Mouse (Mus musculus): ENCODE results near the gene Sdk1.
"Not testable (repeated sequence)": the region's sequence is repeated elsewhere in the genome, so short reads cannot be mapped to it uniquely, and the experiment has no call there.

The Sdk1 gene

GRCm38 (mm10) chr5:141468821-141469220 lies 227.5 kb downstream of the Sdk1 start:
- DNase-seq (ENCODE audit: low spot score), result no peak

DNA sequence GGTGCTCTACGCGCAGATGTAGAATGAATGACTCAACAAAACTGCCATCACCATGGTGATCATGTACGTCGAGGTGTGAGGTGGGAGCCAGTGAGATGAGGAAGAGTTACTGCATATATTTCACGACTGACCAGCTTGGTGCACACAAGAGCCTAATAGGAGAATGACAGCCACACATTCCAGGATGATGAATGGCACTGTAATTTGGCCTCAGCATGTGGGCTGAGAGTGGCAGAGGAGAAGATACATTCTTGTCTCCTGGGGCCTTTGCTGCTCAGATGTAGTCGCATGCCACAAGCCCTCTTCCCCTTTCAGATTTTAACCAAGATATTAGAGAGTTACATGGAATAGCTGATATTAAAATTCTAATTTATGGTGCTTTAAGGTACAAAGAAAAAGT lies 264.0 kb downstream of the Sdk1 start:
- DNase-seq (ENCODE audit: low spot score), result no peak

GRCm38 (mm10) chr5:141506344-141506743 lies 265.1 kb downstream of the Sdk1 start:
- DNase-seq (ENCODE audit: low spot score), result no peak

GRCm38 (mm10) chr5:141524801-141525715 lies 283.8 kb downstream of the Sdk1 start:
- DNase-seq (ENCODE audit: low spot score), result no peak

- no peak for DNase-seq (ENCODE audit: low spot score)
These were observed 298.9 kb downstream of the Sdk1 start for GRCm38 (mm10) chr5:141540193-141540592.

DNA sequence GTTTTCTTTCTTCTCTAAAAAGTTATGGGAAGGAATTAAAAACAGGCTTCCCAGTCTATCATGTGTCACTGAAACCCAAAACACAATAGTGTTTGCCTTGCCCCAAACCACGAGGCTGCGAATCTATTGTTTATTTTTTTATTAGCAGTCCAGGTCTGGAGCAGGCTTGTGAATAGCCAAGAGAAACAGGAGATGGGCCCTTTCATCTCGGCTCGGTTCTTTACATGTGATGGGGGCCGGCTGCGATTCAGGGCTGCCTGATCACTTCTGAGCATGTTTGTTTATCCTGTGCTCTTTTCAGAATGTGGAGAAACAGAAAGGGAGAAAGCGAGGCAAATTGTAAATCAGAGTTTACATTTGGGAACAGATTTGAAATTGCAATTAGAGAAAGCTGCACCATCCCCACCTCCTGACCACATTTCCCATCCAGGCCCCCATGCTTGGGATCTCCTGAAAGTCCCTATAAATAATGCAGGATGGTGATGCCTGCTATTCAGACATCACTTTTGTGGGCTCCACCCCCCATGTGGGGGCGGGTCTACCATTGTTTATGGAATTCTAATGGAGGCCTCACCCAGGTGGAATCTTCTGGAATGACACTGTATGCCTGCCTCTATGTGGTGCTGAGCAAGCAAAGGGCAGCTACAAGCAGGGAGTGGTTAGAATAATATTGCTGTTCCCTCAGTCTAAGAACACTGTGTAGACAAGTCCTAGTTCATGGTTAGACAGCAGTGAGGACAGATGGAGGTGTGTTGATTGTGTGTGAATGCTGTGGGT lies 301.8 kb downstream of the Sdk1 start:
- no peak for DNase-seq (ENCODE audit: low spot score)

DNA sequence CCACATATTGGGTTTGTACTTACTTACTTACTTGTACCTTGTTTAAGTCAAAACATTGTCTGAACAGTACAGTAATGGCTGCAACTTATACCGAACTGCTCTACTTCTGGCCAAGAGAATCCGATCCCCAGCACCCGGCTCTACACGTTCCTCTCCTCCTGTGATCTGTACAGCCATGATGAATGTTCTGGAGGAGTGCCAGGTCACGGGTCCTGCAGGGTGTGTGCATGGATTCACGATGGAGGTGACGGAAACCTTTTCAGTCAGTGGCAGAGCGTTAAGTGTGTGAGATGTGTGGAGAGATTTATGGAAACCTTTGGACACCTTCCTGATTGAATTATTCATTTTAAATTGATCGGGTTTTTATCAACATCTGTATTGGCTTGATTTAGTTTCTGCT lies 312.2 kb downstream of the Sdk1 start:
- DNase-seq (ENCODE audit: low spot score), result no peak

DNA sequence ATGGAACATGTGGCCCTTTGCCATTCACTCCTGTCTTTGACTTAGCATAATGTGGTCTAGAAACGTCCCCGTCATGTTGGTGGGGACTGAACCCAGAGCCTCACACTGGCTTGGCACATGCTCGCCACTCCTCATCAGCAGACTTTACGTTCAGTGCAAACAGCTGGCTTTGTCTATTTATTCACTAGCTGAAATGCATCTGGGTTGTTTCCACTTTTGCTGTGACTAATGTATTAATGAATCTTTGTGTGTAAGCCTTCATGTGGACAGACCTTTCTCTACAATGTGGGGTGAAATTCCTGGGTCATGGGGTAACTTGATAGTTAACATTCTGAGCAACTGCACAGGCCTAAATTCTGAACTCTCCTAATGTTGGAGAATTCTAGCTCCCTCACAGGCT lies 317.4 kb downstream of the Sdk1 start:
- no peak for DNase-seq (ENCODE audit: low spot score)

DNA sequence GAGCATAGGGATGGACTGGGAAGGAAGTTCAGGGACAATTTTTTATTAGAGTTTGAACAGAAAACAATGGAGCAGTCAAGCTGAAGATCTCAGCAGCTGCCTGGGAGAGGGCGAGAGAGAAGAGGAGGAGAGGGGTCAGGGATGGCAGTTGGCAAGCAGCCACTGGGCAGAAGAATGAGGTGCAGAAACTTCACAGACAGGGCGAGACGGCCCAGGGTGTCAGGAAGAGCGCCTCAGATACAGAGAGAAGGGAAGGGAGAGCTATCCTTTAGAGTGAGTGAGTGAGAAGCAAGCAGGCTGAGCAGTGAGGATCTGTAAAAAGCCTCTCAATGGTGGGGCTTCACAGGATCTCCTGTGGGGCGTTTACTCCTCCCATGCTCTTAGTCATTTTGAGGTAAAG lies 319.0 kb downstream of the Sdk1 start:
- DNase-seq (ENCODE audit: low spot score), result no peak

DNA sequence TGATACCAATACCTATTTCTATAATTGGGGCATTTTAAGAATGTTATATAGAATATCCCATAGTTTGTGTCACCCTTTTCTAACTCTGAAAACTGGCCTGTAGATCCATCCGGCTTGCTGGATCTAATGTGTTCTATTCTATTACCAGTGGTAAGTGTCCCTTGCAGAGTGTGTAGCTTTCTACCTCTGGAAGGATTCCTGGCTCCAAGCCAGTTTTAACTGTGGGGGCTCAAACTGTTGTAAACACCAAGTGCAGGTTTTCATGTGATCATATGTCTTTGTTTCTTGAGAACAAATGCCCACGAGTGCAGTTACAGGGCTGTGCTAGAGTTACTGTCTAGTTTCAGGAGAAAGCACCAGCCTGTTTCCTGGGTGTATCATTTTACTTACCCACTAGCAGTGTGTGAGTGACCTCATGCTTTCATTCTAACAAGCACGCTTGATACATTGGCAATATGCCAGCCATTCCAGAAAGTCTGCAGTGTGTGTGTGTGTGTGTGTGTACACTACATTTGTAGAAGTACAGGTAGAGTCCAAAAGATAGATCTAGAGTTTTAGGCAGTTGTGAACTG lies 320.8 kb downstream of the Sdk1 start:
- DNase-seq (ENCODE audit: low spot score), result no peak

GRCm38 (mm10) chr5:141564197-141564596 lies 322.9 kb downstream of the Sdk1 start:
- no peak for DNase-seq (ENCODE audit: low spot score)

GRCm38 (mm10) chr5:141568106-141568505 lies 326.8 kb downstream of the Sdk1 start:
- DNase-seq (ENCODE audit: low spot score), result no peak

GRCm38 (mm10) chr5:141570442-141570841 lies 329.2 kb downstream of the Sdk1 start:
- no peak for DNase-seq (ENCODE audit: low spot score)

DNA sequence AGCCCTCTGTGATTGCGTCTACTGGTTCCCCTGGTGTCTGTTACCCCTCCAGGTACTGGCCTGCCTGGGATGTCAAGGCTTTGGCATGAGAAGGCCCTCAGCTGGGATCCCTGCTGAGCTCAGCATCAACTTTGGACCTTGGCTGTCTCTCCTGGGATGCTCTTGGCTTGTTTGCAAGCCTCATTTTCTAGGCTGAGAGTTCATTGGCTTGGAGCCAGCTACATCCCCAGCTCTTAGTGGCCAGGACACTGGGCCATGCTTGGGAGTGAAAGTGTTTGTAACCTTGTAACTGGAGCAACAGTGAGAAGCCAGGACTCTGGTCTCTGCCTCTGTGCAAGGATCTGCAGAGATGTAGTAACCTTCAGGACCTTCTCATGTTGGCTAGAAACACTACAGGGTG lies 333.0 kb downstream of the Sdk1 start:
- DNase-seq (ENCODE audit: low spot score), result no peak

DNA sequence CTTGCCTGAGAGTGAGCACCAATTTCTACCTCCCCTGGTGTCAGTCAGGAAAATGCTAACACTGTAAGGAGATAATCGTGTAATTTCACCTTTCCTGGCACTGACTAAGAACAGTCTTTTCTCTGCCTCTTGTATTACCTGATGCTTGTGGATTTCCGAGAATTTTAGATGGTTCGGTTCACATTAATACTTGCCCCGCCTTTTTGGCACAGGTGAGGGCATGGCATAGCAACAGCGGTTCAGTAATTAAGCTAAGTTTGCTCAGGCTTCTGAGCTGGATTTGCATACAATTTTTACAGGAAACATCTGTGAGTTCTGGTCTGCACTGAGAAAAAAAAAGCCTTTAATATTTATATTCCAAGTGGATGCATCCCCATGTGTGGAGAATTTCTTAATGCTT lies 350.0 kb downstream of the Sdk1 start:
- no peak for DNase-seq (ENCODE audit: low spot score)

DNA sequence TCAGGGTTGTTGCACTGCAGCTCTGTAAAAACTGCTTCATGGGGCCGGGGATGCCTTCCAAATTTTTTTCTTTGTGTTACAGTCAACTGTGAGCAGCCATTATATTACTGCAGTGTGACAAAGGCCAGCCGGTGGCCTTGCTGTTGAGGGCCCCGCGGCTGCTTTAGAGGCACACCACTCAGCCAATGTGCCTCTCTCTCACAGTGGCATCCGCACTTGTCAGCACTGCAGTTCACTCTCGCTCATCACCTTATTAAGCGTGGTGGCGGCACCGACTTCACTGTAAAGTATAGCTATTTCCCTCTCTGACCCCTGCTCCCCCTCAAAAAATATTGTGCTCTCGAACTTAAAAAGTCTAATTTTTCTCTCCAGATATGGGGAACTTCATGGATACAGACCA lies 371.4 kb downstream of the Sdk1 start:
- no peak for DNase-seq (ENCODE audit: low spot score)

DNA sequence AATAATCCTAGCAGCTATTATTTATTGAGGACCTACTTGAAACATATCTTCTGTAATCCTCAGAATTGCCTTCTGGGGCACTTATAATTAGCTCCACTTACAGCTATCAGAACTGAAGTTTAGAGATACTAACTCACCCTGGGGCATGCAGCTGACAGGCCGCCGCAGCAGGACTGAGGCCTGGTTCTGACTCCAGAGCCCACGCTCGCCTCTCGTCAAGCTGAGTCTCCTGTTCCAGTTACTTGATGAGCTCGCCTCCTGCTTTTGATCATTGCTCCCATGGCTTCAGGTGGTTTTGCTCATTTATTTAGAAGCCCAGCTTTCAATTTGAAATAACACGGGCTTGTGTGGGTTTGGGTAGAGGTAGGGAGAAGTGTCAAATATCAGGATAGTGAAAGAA lies 374.5 kb downstream of the Sdk1 start:
- no peak for DNase-seq (ENCODE audit: low spot score)

DNA sequence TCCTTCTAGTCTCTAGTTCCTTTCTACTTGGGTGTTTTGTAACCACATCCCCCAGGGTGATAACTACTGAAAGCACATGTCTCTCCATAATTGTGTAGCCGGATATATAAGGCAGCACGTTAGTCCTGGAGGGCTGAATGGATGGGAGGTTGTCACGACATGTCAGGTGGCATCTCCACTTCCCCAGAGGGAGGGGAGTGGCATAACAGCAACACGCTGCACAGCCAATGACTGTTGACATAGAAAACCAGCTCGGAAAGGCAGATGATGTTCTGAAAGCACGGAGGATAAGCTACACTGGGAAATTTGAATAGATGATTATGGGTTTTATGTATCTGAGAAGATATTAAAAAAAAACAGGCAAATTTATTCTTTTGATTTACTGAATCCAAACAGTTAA lies 376.4 kb downstream of the Sdk1 start:
- no peak for DNase-seq (ENCODE audit: low spot score)

- DNase-seq (ENCODE audit: low spot score), result no peak
These were observed 384.1 kb downstream of the Sdk1 start for GRCm38 (mm10) chr5:141625401-141625800.

GRCm38 (mm10) chr5:141631641-141632040 lies 390.4 kb downstream of the Sdk1 start:
- no peak for DNase-seq (ENCODE audit: low spot score)

- DNase-seq (ENCODE audit: low spot score), result no peak
These were observed 392.0 kb downstream of the Sdk1 start for GRCm38 (mm10) chr5:141633271-141633670.

GRCm38 (mm10) chr5:141636406-141636805 lies 395.1 kb downstream of the Sdk1 start:
- DNase-seq (ENCODE audit: low spot score), result no peak

DNA sequence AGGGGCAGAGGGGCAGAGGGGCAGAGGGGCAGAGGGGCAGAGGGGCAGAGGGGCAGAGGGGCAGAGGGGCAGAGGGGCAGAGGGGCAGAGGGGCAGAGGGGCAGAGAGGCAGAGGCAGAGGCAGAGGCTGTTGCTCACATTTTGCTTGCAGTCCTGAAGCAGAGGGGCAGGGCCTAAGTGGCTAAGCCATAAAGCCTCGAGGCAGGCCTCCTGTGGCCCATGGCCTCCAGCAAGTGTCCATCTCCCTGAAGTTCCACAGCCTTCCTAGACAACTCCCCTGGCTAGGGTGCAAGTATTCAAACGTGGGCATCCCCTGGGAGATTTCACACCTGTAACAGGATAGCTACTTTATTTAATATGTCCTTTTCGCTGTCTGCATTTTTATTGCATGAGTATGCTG lies 395.8 kb downstream of the Sdk1 start:
- DNase-seq (ENCODE audit: low spot score), result not testable (repeated sequence)

All from urinary bladder, postnatal 10 days (tissue).